8 mouse cellular contexts compared by ENCODE assay signal in genomic region chr11:106020051-106020763, GRCm38 (mm10). TPM values are rescaled to one million over a fixed set of nuclear protein-coding genes. Genes with fewer than 3 reads are reported as not detected.
DNase-seq lines count a peak whose midpoint lies in the region; ATAC-seq lines count a peak whose summit lies in the region.
"Had no signal": no experiment of that assay in that cellular context is flagged by ENCODE, and none has a peak within 500 bp of the region (broad histone marks: within the 10 kb centered on the region; RNA-seq: fewer than 3 reads in every experiment).

No protein-coding gene starts in this region.

- intact Hi-C loops in gastrocnemius, postnatal 36 days (cut with DNase I) = loop anchor here (10.0 kb wide), 1 partner anchor 685 kb away; no protein-coding TSS in a partner anchor

- H3K36me3 ChIP-seq in embryonic facial prominence, embryonic 14.5 days (ENCODE audit: control insufficient read depth, insufficient read depth, low read length) = no peaks in the 10 kb centered on the region
- H3K36me3 ChIP-seq in midbrain, embryonic 12.5 days = no peaks in the 10 kb centered on the region

- H3K4me2 ChIP-seq in embryonic facial prominence, embryonic 14.5 days (ENCODE audit: low read depth, low read length) = peak overlapping the region; percentile 52
- H3K4me2 ChIP-seq in midbrain, embryonic 12.5 days (replicated peaks) = peak overlapping the region; percentile 80

- H3K4me3 ChIP-seq in embryonic facial prominence, embryonic 14.5 days (ENCODE audit: low read depth, low read length) = peak overlapping the region; percentile 28
- H3K4me3 ChIP-seq in midbrain, embryonic 12.5 days = peak overlapping the region; percentile 43

- ATAC-seq in embryonic facial prominence, embryonic 14.5 days (ENCODE audit: low read depth) = peak; percentile 61
- ATAC-seq in midbrain, embryonic 12.5 days (ENCODE audit: low FRiP score, low read depth) = peak; percentile 56; the same call in 1 of the 2 replicates

- H3K4me1 ChIP-seq in embryonic facial prominence, embryonic 14.5 days (ENCODE audit: control insufficient read depth, insufficient read depth, low read length) = peaks cover 9% of the 10 kb centered on the region; the same call in 1 of the 2 replicates
- peaks cover 10% of the 10 kb centered on the region for H3K4me1 ChIP-seq in midbrain, embryonic 12.5 days

- no peak overlapping the region for H3K27ac ChIP-seq in embryonic facial prominence, embryonic 14.5 days (replicated peaks; ENCODE audit: low read depth, low read length)
- H3K27ac ChIP-seq in midbrain, embryonic 12.5 days (replicated peaks) = 0 out of 2 replicates have a peak overlapping the region, but pooled peaks have one; percentile 6

- under 1% methylated on average over 42 of the region's 50 CpGs for whole genome bisulfite sequencing in embryonic facial prominence, embryonic 14.5 days
- 1% methylated on average over 50 of the region's 50 CpGs for WGBS in midbrain, embryonic 12.5 days

- peaks cover 16% of the 10 kb centered on the region for H3K27me3 ChIP-seq in embryonic facial prominence, embryonic 14.5 days (replicated peaks; ENCODE audit: control insufficient read depth, insufficient read depth, low read length)
- H3K27me3 ChIP-seq in midbrain, embryonic 12.5 days = peaks cover 37% of the 10 kb centered on the region

- no peaks in the 10 kb centered on the region for H3K9me3 ChIP-seq in embryonic facial prominence, embryonic 14.5 days (ENCODE audit: control insufficient read depth, low read length)
- H3K9me3 ChIP-seq in midbrain, embryonic 12.5 days = no peaks in the 10 kb centered on the region

- H3K9ac ChIP-seq in embryonic facial prominence, embryonic 14.5 days (ENCODE audit: low read depth, low read length) = peak overlapping the region; percentile 34; the same call in 1 of the 2 replicates
- peak overlapping the region; percentile 49 for H3K9ac ChIP-seq in midbrain, embryonic 12.5 days (replicated peaks)

- peak; percentile 23 to 45 for DNase-seq in B cell, adult 2 months
- DNase-seq in CD4-positive, CD25-positive, alpha-beta regulatory T cell, adult 2 months (ENCODE audit: low read depth, low spot score) = peak; percentile 60
- DNase-seq in embryonic facial prominence, embryonic 14.5 days (ENCODE audit: low spot score) = peak; percentile 38
- DNase-seq in kidney, postnatal 10 days = peak; percentile 23
- DNase-seq in telencephalon, adult 2 months (ENCODE audit: low read depth, low spot score) = peak; percentile 36
- DNase-seq in gastrocnemius, postnatal 36 days = no peak

RNA-seq across cellular contexts. Expression of gene Kcnh6, which starts 12.3 kb away (rescaled TPM):
- polyA plus RNA-seq in embryonic facial prominence, embryonic 14.5 days (2014; fragmentation: Nextera tagmentation; extraction: Ambion mirVana) = 2.5 and 2.6 TPM in 2 replicates
- 0.50 and 0.56 TPM in 2 replicates for polyA plus RNA-seq in midbrain, embryonic 12.5 days (2016; fragmentation: Nextera tagmentation; extraction: Ambion mirVana)
- total RNA-seq in gastrocnemius, postnatal 36 days (2021) = not detected

RNA-seq across cellular contexts. Expression of gene Dcaf7, which starts 16.5 kb away (rescaled TPM):
- 56.0 and 62.8 TPM in 2 replicates for polyA plus RNA-seq in embryonic facial prominence, embryonic 14.5 days (2014; fragmentation: Nextera tagmentation; extraction: Ambion mirVana)
- 122 and 126 TPM in 2 replicates for polyA plus RNA-seq in midbrain, embryonic 12.5 days (2016; fragmentation: Nextera tagmentation; extraction: Ambion mirVana)
- total RNA-seq in gastrocnemius, postnatal 36 days (2021) = 10 to 100 TPM; 23.9 to 25.6 TPM

RNA-seq across cellular contexts. Expression of gene Ace3, which starts 25.7 kb away (rescaled TPM):
- not detected in 2 replicates for polyA plus RNA-seq in embryonic facial prominence, embryonic 14.5 days (2014; fragmentation: Nextera tagmentation; extraction: Ambion mirVana)
- not detected in 2 replicates for polyA plus RNA-seq in midbrain, embryonic 12.5 days (2016; fragmentation: Nextera tagmentation; extraction: Ambion mirVana)
- total RNA-seq in gastrocnemius, postnatal 36 days (2021) = not detected
- polyA plus RNA-seq: frontal cortex, adult 2 months had no signal

RNA-seq across cellular contexts. Expression of gene Taco1, which starts 45.7 kb away (rescaled TPM):
- 7.8 and 8.2 TPM in 2 replicates for polyA plus RNA-seq in embryonic facial prominence, embryonic 14.5 days (2014; fragmentation: Nextera tagmentation; extraction: Ambion mirVana)
- polyA plus RNA-seq in midbrain, embryonic 12.5 days (2016; fragmentation: Nextera tagmentation; extraction: Ambion mirVana) = 9.8 and 10.4 TPM in 2 replicates
- total RNA-seq in gastrocnemius, postnatal 36 days (2021) = 10 to 100 TPM; 37.6 to 42.7 TPM

RNA-seq across cellular contexts. Expression of gene Ace, which starts 52.5 kb away (rescaled TPM):
- polyA plus RNA-seq in embryonic facial prominence, embryonic 14.5 days (2014; fragmentation: Nextera tagmentation; extraction: Ambion mirVana) = 1.00 and 1.3 TPM in 2 replicates
- polyA plus RNA-seq in midbrain, embryonic 12.5 days (2016; fragmentation: Nextera tagmentation; extraction: Ambion mirVana) = 1.2 and 1.4 TPM in 2 replicates
- total RNA-seq in gastrocnemius, postnatal 36 days (2021) = 10 to 100 TPM; 24.1 to 34.8 TPM

Comparison
In these comparisons a context has a peak if more than half of its experiments do, and no peak if none do; other contexts are left out.
1. DNase-seq: peak in B cell, adult 2 months (2 of 2), CD4-positive, CD25-positive, alpha-beta regulatory T cell, adult 2 months (single experiment), embryonic facial prominence, embryonic 14.5 days (single experiment), kidney, postnatal 10 days (single experiment) and telencephalon, adult 2 months (single experiment); none in gastrocnemius, postnatal 36 days (0 of 2).